Mouse (Mus musculus): ENCODE results near the gene Fn1.

GRCm38 (mm10) chr1:71539641-71540040, 113.4 kb downstream of the Fn1 start:
- TF ChIP-seq CTCF (IDR thresholded peaks at IDR 0.05; ENCODE audit: extremely low read depth, insufficient read depth, insufficient read length, insufficient replicate concordance): no peak
- TF ChIP-seq POLR2A (IDR thresholded peaks at IDR 0.05; ENCODE audit: low read depth, low read length): no peak

All from spleen, adult 2 months (tissue).